Mouse (Mus musculus): ENCODE data around the gene Gapt. TPM values are rescaled to one million over a fixed set of nuclear protein-coding genes. Genes with fewer than 3 reads are reported as not detected.

Gapt gene
- total RNA-seq, 2 experiments from 2014 or later = not detected

DNA sequence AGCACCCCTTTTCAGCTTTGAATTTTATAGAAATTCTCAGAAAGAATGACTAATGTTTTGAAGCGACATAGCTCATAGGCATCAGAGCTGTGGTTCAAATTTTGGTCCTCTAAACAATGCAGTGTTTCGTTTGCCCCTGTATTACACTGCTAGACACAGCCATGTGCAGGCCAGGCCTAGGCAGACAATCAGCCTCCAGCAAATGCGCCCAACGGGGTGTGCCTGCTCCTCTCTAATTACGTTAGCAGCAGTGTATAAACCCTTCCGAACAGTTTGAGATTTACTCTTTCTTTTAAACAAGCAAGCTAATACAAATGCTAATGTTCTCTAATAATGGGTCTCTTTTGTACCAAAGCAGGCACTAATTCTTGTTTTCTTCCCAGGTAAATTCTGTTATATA, 14.4 kb downstream of the Gapt start:
- no peak for DNase-seq

DNA sequence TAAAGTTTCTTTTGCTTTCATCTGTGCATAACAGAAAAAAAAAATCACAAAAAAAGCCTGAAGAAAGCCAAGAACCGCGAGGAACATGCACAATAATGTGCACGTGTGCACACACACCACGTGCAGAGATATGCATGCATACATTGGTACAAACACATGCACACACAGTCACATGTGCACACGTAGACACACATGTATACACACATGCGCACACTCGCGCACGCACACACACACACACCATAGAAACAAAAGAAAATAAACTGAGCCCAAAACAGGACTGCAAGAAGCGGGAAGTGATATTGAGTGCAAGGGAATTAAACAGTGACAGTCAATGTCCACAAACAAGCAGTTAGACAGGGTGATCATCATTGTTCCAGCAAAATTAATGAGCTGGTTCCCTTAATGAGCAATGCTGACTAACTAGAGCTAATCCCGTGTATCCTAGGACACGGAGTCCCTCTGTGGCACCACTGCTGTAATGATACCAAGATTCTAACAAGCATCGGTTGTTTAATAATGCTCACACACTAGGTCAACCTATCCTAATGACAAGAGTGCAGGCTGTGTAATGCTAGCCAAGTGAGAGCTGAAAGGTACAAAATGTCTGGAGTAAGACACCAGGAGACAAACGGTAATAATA, 23.9 kb downstream of the Gapt start:
- DNase-seq = no peak

DNA sequence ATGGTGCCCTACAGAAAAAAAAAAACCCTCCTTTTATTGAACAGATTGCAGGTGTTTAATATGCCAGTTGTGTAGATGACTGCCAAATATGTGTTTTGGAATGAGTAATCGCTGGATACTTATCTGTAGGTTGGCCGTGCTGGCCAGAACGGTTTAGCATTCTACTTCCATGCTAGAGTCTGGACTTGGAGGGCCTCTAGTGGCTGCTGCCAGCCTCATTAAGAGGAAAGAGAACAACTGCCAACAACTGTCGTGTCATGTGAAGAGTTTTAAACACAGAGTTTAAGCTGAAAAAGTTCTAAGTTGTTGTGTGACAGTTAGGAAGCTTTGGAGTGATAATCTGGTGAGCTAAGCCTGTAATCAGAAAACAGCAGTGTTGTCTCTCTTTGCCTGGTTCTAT, 38.3 kb downstream of the Gapt start:
- no peak for DNase-seq

DNA sequence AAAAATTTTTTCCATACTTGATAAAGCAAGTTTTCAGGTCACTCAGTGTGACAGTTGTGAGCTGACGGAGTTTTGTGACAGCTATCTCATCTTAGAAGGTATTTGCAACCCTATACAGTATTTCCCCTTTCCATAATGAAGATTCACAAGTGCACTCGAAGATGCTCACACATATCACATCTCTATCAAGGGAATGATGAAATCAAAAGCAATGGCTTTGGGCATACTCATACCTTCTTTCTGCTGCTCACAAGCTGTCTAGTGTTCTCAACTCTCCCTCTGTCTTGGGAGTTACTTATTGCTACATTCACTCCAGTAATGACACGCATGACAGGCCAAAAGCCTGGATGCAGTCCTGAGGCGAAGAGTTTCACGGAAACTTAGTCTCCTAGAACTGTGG, 49.8 kb downstream of the Gapt start:
- no peak for DNase-seq

Other genes with a start within 250 kb of the Gapt start
- gene Rab3c, start 76.2 kb downstream of the Gapt start, total RNA-seq (2021) = not detected
- gene Plk2, start 37.8 kb upstream of the Gapt start, total RNA-seq (2021) = 1 to 10 TPM; 8.0 to 9.5 TPM

Measured in gastrocnemius, postnatal 25 days (tissue).